In genomic region chr1:82257457-82257856, GRCm38 (mm10) we compare ENCODE assay signal across 17 mouse cellular contexts. TPM values are rescaled to one million over a fixed set of nuclear protein-coding genes. Genes with fewer than 3 reads are reported as not detected.
DNase-seq lines count a peak whose midpoint lies in the region; ATAC-seq and TF ChIP-seq lines count a peak whose summit lies in the region.
"Had no signal": no experiment of that assay in that cellular context is flagged by ENCODE, and none has a peak within 500 bp of the region (broad histone marks: within the 10 kb centered on the region; RNA-seq: fewer than 3 reads in every experiment).

No protein-coding gene starts in this region.

- H3K4me3 ChIP-seq in heart, adult 2 months: no peak overlapping the region
- H3K4me3 ChIP-seq in heart, embryonic 11.5 days (ENCODE audit: low read depth, low read length): no peak overlapping the region
- no peak overlapping the region for H3K4me3 ChIP-seq in lung, postnatal 0 days (ENCODE audit: low read depth, low read length)
- H3K4me3 ChIP-seq in hindbrain, embryonic 13.5 days: no peak overlapping the region
- H3K4me3 ChIP-seq: neural tube, embryonic 13.5 days; stomach, embryonic 15.5 days had no signal

- H3K79me2 ChIP-seq in heart, adult 2 months (replicated peaks; ENCODE audit: control insufficient read depth, insufficient read depth, low read length): no peaks in the 10 kb centered on the region

- no peak overlapping the region for H3K9ac ChIP-seq in heart, adult 2 months (ENCODE audit: low read depth, low read length)
- no peak overlapping the region for H3K9ac ChIP-seq in heart, embryonic 11.5 days (ENCODE audit: low read depth, low read length)
- H3K9ac ChIP-seq in lung, postnatal 0 days (replicated peaks; ENCODE audit: low read depth): no peak overlapping the region
- no peak overlapping the region for H3K9ac ChIP-seq in hindbrain, embryonic 13.5 days
- H3K9ac ChIP-seq: neural tube, embryonic 13.5 days; stomach, embryonic 15.5 days had no signal

- no peak for TF ChIP-seq EP300 in heart, adult 2 months (IDR thresholded peaks at IDR 0.05; ENCODE audit: insufficient read depth, low read depth, low read length)
- TF ChIP-seq EP300 in lung, postnatal 0 days (IDR thresholded peaks at IDR 0.05): no peak

- no peaks in the 10 kb centered on the region for H3K9me3 ChIP-seq in heart, embryonic 11.5 days (replicated peaks; ENCODE audit: control insufficient read depth, low read length)
- no peaks in the 10 kb centered on the region for H3K9me3 ChIP-seq in lung, postnatal 0 days (ENCODE audit: low read length)
- H3K9me3 ChIP-seq in hindbrain, embryonic 13.5 days: no peaks in the 10 kb centered on the region
- H3K9me3 ChIP-seq: neural tube, embryonic 13.5 days; stomach, embryonic 15.5 days had no signal

- peaks cover 19% of the 10 kb centered on the region for H3K36me3 ChIP-seq in heart, adult 2 months (ENCODE audit: control insufficient read depth, insufficient read depth, low read length)
- H3K36me3 ChIP-seq in heart, embryonic 11.5 days (ENCODE audit: control insufficient read depth, insufficient read depth, low read length): no peaks in the 10 kb centered on the region
- no peaks in the 10 kb centered on the region for H3K36me3 ChIP-seq in lung, postnatal 0 days (ENCODE audit: insufficient read depth, low read length)
- no peaks in the 10 kb centered on the region for H3K36me3 ChIP-seq in hindbrain, embryonic 13.5 days
- H3K36me3 ChIP-seq: neural tube, embryonic 13.5 days; stomach, embryonic 15.5 days had no signal

- intact Hi-C loops in heart, adult 2 months (cut with DNase I): no loop called here

- ATAC-seq in heart, embryonic 11.5 days (replicated peaks; ENCODE audit: insufficient number of reproducible peaks, low FRiP score, low TSS enrichment): no peak
- peak; percentile 29; the same call in 1 of the 2 replicates for ATAC-seq in lung, postnatal 0 days
- ATAC-seq in hindbrain, embryonic 13.5 days (ENCODE audit: low FRiP score): no peak
- ATAC-seq: intestine, postnatal 0 days had no signal

- no peak for TF ChIP-seq CTCF in heart, adult 2 months (IDR thresholded peaks at IDR 0.05)
- TF ChIP-seq CTCF in lung, postnatal 0 days (IDR thresholded peaks at IDR 0.05): no peak

- 30% methylated on average over 5 of the region's 5 CpGs for WGBS in heart, adult 2 months
- WGBS in heart, embryonic 11.5 days (ENCODE audit: insufficient replicate concordance): 45% methylated on average over 5 of the region's 5 CpGs
- 44% methylated on average over 5 of the region's 5 CpGs for WGBS in lung, postnatal 0 days
- WGBS in hindbrain, embryonic 13.5 days: 73% methylated on average over 5 of the region's 5 CpGs

- DNase-seq in heart, adult 2 months: peak in 1 of 2 experiments; percentile 38
- DNase-seq in lung, postnatal 0 days (ENCODE audit: low spot score): peak; percentile 51
- DNase-seq in lung, adult 18-20 months: no peak
- peak; percentile 63 for DNase-seq in forelimb bud, embryonic 11.5 days (ENCODE audit: low read depth, low spot score)
- DNase-seq in lung, postnatal 4 days: peak; percentile 32 to 71
- no peak for DNase-seq in thymus, postnatal 10 days (ENCODE audit: low spot score in 2 of 2)
- DNase-seq: cerebellum, postnatal 36 days; layer of hippocampus, adult 9-11 months had no signal

- peaks cover 2% of the 10 kb centered on the region for H3K4me1 ChIP-seq in heart, adult 2 months (ENCODE audit: control insufficient read depth, insufficient read depth, low read length)
- H3K4me1 ChIP-seq in heart, embryonic 11.5 days (ENCODE audit: control insufficient read depth, insufficient read depth, low read length): peaks cover 17% of the 10 kb centered on the region; the same call in 1 of the 2 replicates
- H3K4me1 ChIP-seq in lung, postnatal 0 days (ENCODE audit: insufficient read depth, low read depth, low read length): peaks cover 6% of the 10 kb centered on the region; the same call in 1 of the 2 replicates
- peaks cover 16% of the 10 kb centered on the region for H3K4me1 ChIP-seq in hindbrain, embryonic 13.5 days (replicated peaks)
- H3K4me1 ChIP-seq: stomach, embryonic 15.5 days had no signal

- H3K27me3 ChIP-seq in heart, adult 2 months (ENCODE audit: control insufficient read depth, insufficient read depth, low read length): no peaks in the 10 kb centered on the region
- no peaks in the 10 kb centered on the region for H3K27me3 ChIP-seq in heart, embryonic 11.5 days (ENCODE audit: control insufficient read depth, insufficient read depth, low read length)
- no peaks in the 10 kb centered on the region for H3K27me3 ChIP-seq in lung, postnatal 0 days (replicated peaks; ENCODE audit: insufficient read depth, low read length)
- H3K27me3 ChIP-seq in hindbrain, embryonic 13.5 days: no peaks in the 10 kb centered on the region
- H3K27me3 ChIP-seq: CH12.LX; neural tube, embryonic 13.5 days; stomach, embryonic 15.5 days had no signal

- H3K27ac ChIP-seq in heart, adult 2 months: peak overlapping the region; percentile 33
- H3K27ac ChIP-seq in heart, embryonic 11.5 days (ENCODE audit: low read depth, low read length): no peak overlapping the region
- no peak overlapping the region for H3K27ac ChIP-seq in lung, postnatal 0 days (ENCODE audit: low read length)
- H3K27ac ChIP-seq in hindbrain, embryonic 13.5 days: no peak overlapping the region
- H3K27ac ChIP-seq: neural tube, embryonic 13.5 days; stomach, embryonic 15.5 days had no signal

- no peak for TF ChIP-seq POLR2A in heart, adult 2 months (IDR thresholded peaks at IDR 0.05; ENCODE audit: insufficient read depth, low read depth, low read length)

- H3K4me2 ChIP-seq in heart, embryonic 11.5 days: no peak overlapping the region
- no peak overlapping the region for H3K4me2 ChIP-seq in lung, postnatal 0 days (replicated peaks; ENCODE audit: low read depth, low read length)
- no peak overlapping the region for H3K4me2 ChIP-seq in hindbrain, embryonic 13.5 days
- H3K4me2 ChIP-seq: neural tube, embryonic 13.5 days; stomach, embryonic 15.5 days had no signal

RNA-seq across cellular contexts. Expression of gene Gm9747, which starts 24.5 kb away (rescaled TPM):
- total RNA-seq in heart, adult 2 months (2021): not detected
- 0.04 TPM in 1 of 2 replicates, not detected in the other for polyA plus RNA-seq in heart, adult 2 months (2012; rRNA removed)
- polyA plus RNA-seq in heart, embryonic 11.5 days (2014; fragmentation: Nextera tagmentation; extraction: Ambion mirVana): 33.1 and 40.5 TPM in 2 replicates
- polyA plus RNA-seq in lung, postnatal 0 days (2015; fragmentation: Nextera tagmentation; extraction: Ambion mirVana): 13.3 and 15.5 TPM in 2 replicates
- 23.5 and 25.6 TPM in 2 replicates for polyA plus RNA-seq in hindbrain, embryonic 13.5 days (2015; fragmentation: Nextera tagmentation; extraction: Ambion mirVana)
- total RNA-seq: CH12.LX; granulocyte monocyte progenitor cell, adult 5-6 weeks; liver, adult 2 months; megakaryocyte-erythroid progenitor cell, adult 5-6 weeks had no signal

RNA-seq across cellular contexts. Expression of gene Irs1, which starts 33.8 kb away (rescaled TPM):
- total RNA-seq in heart, adult 2 months (2021): 10 to 100 TPM; 39.9 to 50.0 TPM
- polyA plus RNA-seq in heart, adult 2 months (2012; rRNA removed): 10.5 and 15.4 TPM in 2 replicates
- polyA plus RNA-seq in heart, embryonic 11.5 days (2014; fragmentation: Nextera tagmentation; extraction: Ambion mirVana): 8.4 and 10.9 TPM in 2 replicates
- polyA plus RNA-seq in lung, postnatal 0 days (2015; fragmentation: Nextera tagmentation; extraction: Ambion mirVana): 4.7 and 5.9 TPM in 2 replicates
- polyA plus RNA-seq in hindbrain, embryonic 13.5 days (2015; fragmentation: Nextera tagmentation; extraction: Ambion mirVana): 8.5 and 8.7 TPM in 2 replicates
- total RNA-seq: CH12.LX; granulocyte monocyte progenitor cell, adult 5-6 weeks; megakaryocyte-erythroid progenitor cell, adult 5-6 weeks had no signal

RNA-seq across cellular contexts. Expression of gene Rhbdd1, which starts 58.8 kb away (rescaled TPM):
- total RNA-seq in heart, adult 2 months (2021): 10 to 100 TPM; 11.2 to 11.3 TPM
- 10.7 and 14.0 TPM in 2 replicates for polyA plus RNA-seq in heart, adult 2 months (2012; rRNA removed)
- polyA plus RNA-seq in heart, embryonic 11.5 days (2014; fragmentation: Nextera tagmentation; extraction: Ambion mirVana): 7.9 and 8.7 TPM in 2 replicates
- 7.8 and 8.1 TPM in 2 replicates for polyA plus RNA-seq in lung, postnatal 0 days (2015; fragmentation: Nextera tagmentation; extraction: Ambion mirVana)
- polyA plus RNA-seq in hindbrain, embryonic 13.5 days (2015; fragmentation: Nextera tagmentation; extraction: Ambion mirVana): 4.3 and 5.4 TPM in 2 replicates

Comparison
In these comparisons a context has a peak if more than half of its experiments do, and no peak if none do; other contexts are left out.
1. DNase-seq: peak in lung, postnatal 0 days (single experiment), forelimb bud, embryonic 11.5 days (single experiment) and lung, postnatal 4 days (2 of 2); none in lung, adult 18-20 months (0 of 2) and thymus, postnatal 10 days (0 of 2).
2. RNA of gene Gm9747, which starts 24.5 kb away (polyA plus RNA-seq): 33.1 to 40.5 TPM in heart, embryonic 11.5 days, 23.5 to 25.6 TPM in hindbrain, embryonic 13.5 days and 13.3 to 15.5 TPM in lung, postnatal 0 days; 0.04 TPM in heart, adult 2 months; every median in the first group is over 10 times any median in the second.